Mouse (Mus musculus) C2C12 (cell line): ENCODE data around the gene Cryab. TPM values are rescaled to one million over a fixed set of nuclear protein-coding genes. Genes with fewer than 3 reads are reported as not detected.

Source experiments
- H3K27me3 ChIP-seq: one replicate; pipeline ENCODE4 v1.6.1; 2011; ENCODE audit not compliant: control insufficient read depth, insufficient read depth, insufficient read length
- H3K36me3 ChIP-seq: one replicate; pipeline ENCODE4 v1.6.1; 2011; ENCODE audit not compliant: control insufficient read depth, insufficient read depth
- H3K4me3 ChIP-seq: one replicate; pipeline ENCODE4 v1.5.1; 2011; ENCODE audit warnings: mild to moderate bottlenecking, control low read depth; ENCODE audit not compliant: poor library complexity, insufficient read depth, severe bottlenecking
- H3K79me2 ChIP-seq: one replicate; pipeline ENCODE4 v1.6.1; 2011; ENCODE audit not compliant: control insufficient read depth, insufficient read depth
- H3K79me3 ChIP-seq: one replicate; pipeline ENCODE4 v1.6.1; 2011; ENCODE audit warnings: low read depth, control low read depth
- H3ac ChIP-seq: one replicate; pipeline ENCODE3; 2011; ENCODE audit warnings: low read depth; ENCODE audit not compliant: control insufficient read depth, insufficient read length
- CEBPB ChIP-seq: IDR thresholded peaks from one replicate; pipeline ENCODE4 v1.6.1; 2011; ENCODE audit warnings: low read depth, mild to moderate bottlenecking, control low read depth, moderate library complexity
- CTCF ChIP-seq: IDR thresholded peaks from one replicate; pipeline ENCODE4 v1.5.1; 2011; ENCODE audit not compliant: control insufficient read depth, insufficient read depth, insufficient read length
- FOSL1 ChIP-seq: IDR thresholded peaks from one replicate; pipeline ENCODE4 v1.8.0; 2011; ENCODE audit warnings: mild to moderate bottlenecking, low read length; ENCODE audit not compliant: poor library complexity, insufficient read depth, severe bottlenecking
- MAX ChIP-seq: IDR thresholded peaks from one replicate; pipeline ENCODE4 v1.6.1; 2011; ENCODE audit warnings: mild to moderate bottlenecking, control low read depth
- MYOD1 ChIP-seq: IDR thresholded peaks from one replicate; pipeline ENCODE4 v1.6.1; 2011; ENCODE audit warnings: low read depth; ENCODE audit not compliant: control insufficient read depth, insufficient read length
- MYOG ChIP-seq: IDR thresholded peaks from one replicate; pipeline ENCODE4 v1.6.1; 2011; ENCODE audit not compliant: control insufficient read depth, insufficient read length; ENCODE audit errors: extremely low read depth
- USF1 ChIP-seq: IDR thresholded peaks from one replicate; pipeline ENCODE4 v1.6.1; 2011; ENCODE audit warnings: low read depth, mild to moderate bottlenecking, control low read depth, moderate library complexity
- polyA plus RNA-seq: library from polyadenylated mRNA; unstranded; fragments of >200 nt; fragmentation: generic; extraction: Trizol; gene quantifications from one replicate; pipeline ENCODE4 v1.2.1, GENCODE M21; 2012; ENCODE audit warnings: missing spikeins

The Cryab gene
- polyA plus RNA-seq, 1 experiment, result 224 TPM

GRCm38 (mm10) chr9:50796776-50797175 lies 45.7 kb downstream of the Cryab start:
- H3K4me3 ChIP-seq, result no peak overlapping the region
- no peaks in the 10 kb centered on the region for H3K36me3 ChIP-seq
- H3K79me2 ChIP-seq, result no peaks in the 10 kb centered on the region
- no peaks in the 10 kb centered on the region for H3K27me3 ChIP-seq
- H3ac ChIP-seq, result no peak overlapping the region
- H3K79me3 ChIP-seq, result no peaks in the 10 kb centered on the region
- TF ChIP-seq CEBPB (no peak), MYOG (no peak), MAX (no peak), FOSL1 (no peak), MYOD1 (no peak), USF1 (no peak), CTCF (no peak)

GRCm38 (mm10) chr9:50797641-50798040 lies 46.5 kb downstream of the Cryab start:
- no peaks in the 10 kb centered on the region for H3K36me3 ChIP-seq
- H3K27me3 ChIP-seq, result no peaks in the 10 kb centered on the region
- H3ac ChIP-seq, result no peak overlapping the region
- TF ChIP-seq CTCF, result no peak
- TF ChIP-seq MYOD1, result no peak
- no peak for TF ChIP-seq FOSL1
- no peak for TF ChIP-seq CEBPB
- no peak for TF ChIP-seq USF1
- TF ChIP-seq MYOG, result no peak
- no peak for TF ChIP-seq MAX
- no peaks in the 10 kb centered on the region for H3K79me3 ChIP-seq
- no peak overlapping the region for H3K4me3 ChIP-seq
- H3K79me2 ChIP-seq, result no peaks in the 10 kb centered on the region

GRCm38 (mm10) chr9:50798368-50798767 lies 47.2 kb downstream of the Cryab start:
- no peaks in the 10 kb centered on the region for H3K36me3 ChIP-seq
- H3K79me3 ChIP-seq, result no peaks in the 10 kb centered on the region
- TF ChIP-seq MYOD1 (no peak), CTCF (no peak), MAX (no peak)
- no peaks in the 10 kb centered on the region for H3K27me3 ChIP-seq
- H3ac ChIP-seq, result no peak overlapping the region
- H3K79me2 ChIP-seq, result no peaks in the 10 kb centered on the region
- no peak overlapping the region for H3K4me3 ChIP-seq

- H3K79me2 ChIP-seq, result no peaks in the 10 kb centered on the region
- TF ChIP-seq MAX (no peak), CEBPB (no peak), MYOG (no peak), CTCF (no peak), USF1 (no peak), MYOD1 (no peak), FOSL1 (no peak)
- H3ac ChIP-seq, result no peak overlapping the region
- H3K27me3 ChIP-seq, result no peaks in the 10 kb centered on the region
- no peak overlapping the region for H3K4me3 ChIP-seq
- H3K79me3 ChIP-seq, result no peaks in the 10 kb centered on the region
- H3K36me3 ChIP-seq, result peaks cover 7% of the 10 kb centered on the region
Measured at GRCm38 (mm10) chr9:50800985-50801384, 49.9 kb downstream of the Cryab start.

GRCm38 (mm10) chr9:50803055-50803671 lies 52.0 kb downstream of the Cryab start:
- TF ChIP-seq FOSL1 (no peak), CTCF (no peak), MYOD1 (no peak), CEBPB (no peak), MAX (no peak), USF1 (no peak), MYOG (no peak)
- no peak overlapping the region for H3ac ChIP-seq
- H3K79me3 ChIP-seq, result no peaks in the 10 kb centered on the region
- no peak overlapping the region for H3K4me3 ChIP-seq
- peaks cover 7% of the 10 kb centered on the region for H3K36me3 ChIP-seq
- H3K27me3 ChIP-seq, result no peaks in the 10 kb centered on the region
- H3K79me2 ChIP-seq, result no peaks in the 10 kb centered on the region

Other genes starting within 250 kb of the Cryab start
- gene Pts, start 222.6 kb upstream of the Cryab start, polyA plus RNA-seq, result 11.0 TPM
- 0.81 TPM for gene Il18, start 196.5 kb upstream of the Cryab start, polyA plus RNA-seq
- 0.02 TPM for gene Bco2, start 196.1 kb upstream of the Cryab start, polyA plus RNA-seq
- not detected for gene Tex12, start 190.0 kb upstream of the Cryab start, polyA plus RNA-seq
- gene Sdhd, start 147.5 kb upstream of the Cryab start, polyA plus RNA-seq, result 244 TPM
- 195 TPM for gene Timm8b, start 147.4 kb upstream of the Cryab start, polyA plus RNA-seq
- 2.5 TPM for gene Pih1d2, start 134.0 kb upstream of the Cryab start, polyA plus RNA-seq
- 3.6 TPM for gene Nkapd1, start 133.9 kb upstream of the Cryab start, polyA plus RNA-seq
- gene Dlat, start 91.5 kb upstream of the Cryab start, polyA plus RNA-seq, result 42.1 TPM
- 1.2 TPM for gene Dixdc1, start 11.8 kb upstream of the Cryab start, polyA plus RNA-seq
- 1.3 TPM for gene 2310030G06Rik, start 4.8 kb upstream of the Cryab start, polyA plus RNA-seq
- 36.4 TPM for gene Hspb2, start 1.0 kb downstream of the Cryab start, polyA plus RNA-seq
- 4.4 TPM for gene Fdxacb1, start 16.9 kb downstream of the Cryab start, polyA plus RNA-seq
- gene Alg9, start 23.7 kb downstream of the Cryab start, polyA plus RNA-seq, result 23.0 TPM
- gene 1110032A03Rik, start 24.2 kb downstream of the Cryab start, polyA plus RNA-seq, result 4.8 TPM
- 26.7 TPM for gene Ppp2r1b, start 94.0 kb downstream of the Cryab start, polyA plus RNA-seq